ENCODE assay signal across 8 mouse cellular contexts in genomic region chr17:32951441-32951840, GRCm38 (mm10). TPM values are rescaled to one million over a fixed set of nuclear protein-coding genes. Genes with fewer than 3 reads are reported as not detected.
DNase-seq lines count a peak whose midpoint lies in the region; ATAC-seq and TF ChIP-seq lines count a peak whose summit lies in the region.

No protein-coding gene starts in this region.

- 28% methylated on average over 16 of the region's 16 CpGs for WGBS in heart, postnatal 0 days

- H3K27me3 ChIP-seq in heart, postnatal 0 days (ENCODE audit: control insufficient read depth, insufficient read depth, low read length): no peaks in the 10 kb centered on the region

- peak; percentile 78 for TF ChIP-seq CTCF in heart, postnatal 0 days (IDR thresholded peaks at IDR 0.05; ENCODE audit: low read depth)

- in situ Hi-C loops in ES-E14 (cut with MboI; ENCODE audit: low sequenced_read_pairs in 2 of 2, unreplicated experiment in 2 of 2): no loop called here

- H3K36me3 ChIP-seq in ES-E14 (ENCODE audit: control insufficient read depth, insufficient read depth, low read length, poor library complexity, severe bottlenecking): no peaks in the 10 kb centered on the region
- H3K36me3 ChIP-seq in heart, postnatal 0 days (replicated peaks; ENCODE audit: control insufficient read depth, insufficient read depth, low read length): no peaks in the 10 kb centered on the region

- no peaks in the 10 kb centered on the region for H3K9me3 ChIP-seq in ES-E14 (ENCODE audit: control insufficient read depth, insufficient read depth, low read depth, low read length)
- no peaks in the 10 kb centered on the region for H3K9me3 ChIP-seq in heart, postnatal 0 days (replicated peaks; ENCODE audit: control insufficient read depth, low read length)

- peaks cover 0 to 11% of the 10 kb centered on the region in 2 experiments; a peak in 2 of 4 replicates for H3K4me1 ChIP-seq in ES-E14 (ENCODE audit: control insufficient read depth in 2 of 2, insufficient read depth in 2 of 2, low read length in 2 of 2, poor library complexity in 1 of 2)
- H3K4me1 ChIP-seq in heart, postnatal 0 days (ENCODE audit: control insufficient read depth, insufficient read depth): peaks cover 13% of the 10 kb centered on the region

- H3K9ac ChIP-seq in ES-E14 (ENCODE audit: insufficient read depth, low read depth, low read length, poor library complexity, severe bottlenecking): 0 out of 2 replicates have a peak overlapping the region, but pooled peaks have one; percentile 45
- H3K9ac ChIP-seq in heart, postnatal 0 days (replicated peaks; ENCODE audit: low read depth, low read length): no peak overlapping the region

- no peak for ATAC-seq in heart, postnatal 0 days (ENCODE audit: insufficient read depth, low read depth)
- ATAC-seq in megakaryocyte, adult 5-6 weeks (ENCODE audit: poor library complexity, severe bottlenecking): peak; percentile 57

- peak; percentile 95 for DNase-seq in ES-E14 (ENCODE audit: low read depth, low spot score)
- peak; percentile 53 for DNase-seq in adrenal gland, adult 8-10 months
- DNase-seq in embryo, embryonic 11 days: peak; percentile 76
- DNase-seq in heart, postnatal 0 days (ENCODE audit: low spot score): peak; percentile 68
- DNase-seq in layer of hippocampus, postnatal 25 days (ENCODE audit: extremely low spot score in 1 of 2, low spot score in 1 of 2): peak; percentile 76 to 97
- DNase-seq in skeletal muscle tissue, adult 2 months (ENCODE audit: low read depth, low spot score): peak; percentile 21
- DNase-seq in yolk sac, embryonic 10.5 days (ENCODE audit: low spot score): peak; percentile 22

- peak overlapping the region; percentile 47 to 62 for H3K4me3 ChIP-seq in ES-E14 (ENCODE audit: insufficient read depth in 1 of 2, low read depth in 1 of 2, low read length in 2 of 2, poor library complexity in 1 of 2, severe bottlenecking in 1 of 2)
- no peak overlapping the region for H3K4me3 ChIP-seq in heart, postnatal 0 days (ENCODE audit: low read depth, low read length)

- TF ChIP-seq EP300 in heart, postnatal 0 days (IDR thresholded peaks at IDR 0.05; ENCODE audit: low read depth): no peak

- H3K4me2 ChIP-seq in heart, postnatal 0 days (ENCODE audit: low read depth, low read length): no peak overlapping the region

- no peak overlapping the region for H3K27ac ChIP-seq in ES-E14 (ENCODE audit: insufficient read depth, low read depth, low read length, poor library complexity, severe bottlenecking)
- H3K27ac ChIP-seq in heart, postnatal 0 days (ENCODE audit: low read depth): no peak overlapping the region

TF ChIP-seq in ES-E14, 5 proteins besides CTCF, POLR2A, EP300 and RAD21:
- TF ChIP-seq CHD2 (IDR thresholded peaks at IDR 0.05; ENCODE audit: low read depth, low read length) (no peak), ZNF384 (IDR thresholded peaks at IDR 0.05; ENCODE audit: low read depth, low read length) (no peak), HCFC1 (IDR thresholded peaks at IDR 0.05; ENCODE audit: borderline replicate concordance, insufficient read depth, low read length) (0 out of 2 replicates have a peak, but pooled peaks have one; percentile 24), MAFK (IDR thresholded peaks at IDR 0.05; ENCODE audit: insufficient read depth, low read depth, low read length) (peak; percentile 33; the same call in 1 of the 2 replicates), ZC3H11A (IDR thresholded peaks at IDR 0.05; ENCODE audit: borderline replicate concordance, low read depth, low read length) (peak; percentile 62; the same call in 1 of the 2 replicates)

RNA-seq across cellular contexts. Expression of gene Cyp4f13, which starts 4.2 kb away (rescaled TPM):
- 15.2 and 28.9 TPM in 2 replicates for total RNA-seq in ES-E14 (2012; rRNA removed)
- total RNA-seq in adrenal gland, adult 8-10 months (2022): 100 to 1,000 TPM in 2 of 4 experiments, 10 to 100 TPM in 2; 78.3 to 120 (median 96.1) TPM
- total RNA-seq in heart, postnatal 0 days (2014; rRNA removed; ENCODE audit: low replicate concordance): 4.8 and 27.1 TPM in 2 replicates
- 8.3 and 10.3 TPM in 2 replicates for polyA plus RNA-seq in heart, postnatal 0 days (2015; fragmentation: Nextera tagmentation; extraction: Ambion mirVana)
- total RNA-seq in layer of hippocampus, postnatal 25 days (2021): 10 to 100 TPM; 16.6 to 28.0 TPM
- 19.0 and 20.2 TPM in 2 replicates for total RNA-seq in megakaryocyte, adult 5-6 weeks (2015)
- total RNA-seq in megakaryocyte, adult 5-6 weeks (2017): 9.2 and 11.7 TPM in 2 replicates

RNA-seq across cellular contexts. Expression of gene Zfp472, which starts 14.2 kb away (rescaled TPM):
- total RNA-seq in ES-E14 (2012; rRNA removed): 7.0 and 9.0 TPM in 2 replicates
- total RNA-seq in adrenal gland, adult 8-10 months (2022): 1 to 10 TPM; 3.5 to 8.0 (median 5.7) TPM
- total RNA-seq in heart, postnatal 0 days (2014; rRNA removed; ENCODE audit: low replicate concordance): 3.5 and 4.9 TPM in 2 replicates
- 3.5 and 3.8 TPM in 2 replicates for polyA plus RNA-seq in heart, postnatal 0 days (2015; fragmentation: Nextera tagmentation; extraction: Ambion mirVana)
- 1 to 10 TPM; 3.4 to 4.9 TPM for total RNA-seq in layer of hippocampus, postnatal 25 days (2021)
- 16.7 and 20.0 TPM in 2 replicates for total RNA-seq in megakaryocyte, adult 5-6 weeks (2015)
- 14.0 and 22.5 TPM in 2 replicates for total RNA-seq in megakaryocyte, adult 5-6 weeks (2017)

RNA-seq across cellular contexts. Expression of gene Cyp4f14, which starts 34.3 kb away (rescaled TPM):
- total RNA-seq in ES-E14 (2012; rRNA removed): 0.32 and 0.58 TPM in 2 replicates
- total RNA-seq in adrenal gland, adult 8-10 months (2022): 10 to 100 TPM in 2 of 4 experiments, 1 to 10 TPM in 2; 5.4 to 28.6 (median 14.3) TPM
- total RNA-seq in heart, postnatal 0 days (2014; rRNA removed; ENCODE audit: low replicate concordance): not detected in 2 replicates
- polyA plus RNA-seq in heart, postnatal 0 days (2015; fragmentation: Nextera tagmentation; extraction: Ambion mirVana): not detected in 2 replicates
- total RNA-seq in layer of hippocampus, postnatal 25 days (2021): 1 to 10 TPM; 4.6 to 5.3 TPM
- total RNA-seq in megakaryocyte, adult 5-6 weeks (2015): not detected in 2 replicates
- not detected in 2 replicates for total RNA-seq in megakaryocyte, adult 5-6 weeks (2017)

RNA-seq across cellular contexts. Expression of gene Zfp952, which starts 41.5 kb away (rescaled TPM):
- 4.2 and 4.3 TPM in 2 replicates for total RNA-seq in ES-E14 (2012; rRNA removed)
- total RNA-seq in adrenal gland, adult 8-10 months (2022): 10 to 100 TPM in 2 of 4 experiments, 1 to 10 TPM in 2; 9.5 to 15.6 (median 12.6) TPM
- total RNA-seq in heart, postnatal 0 days (2014; rRNA removed; ENCODE audit: low replicate concordance): 1.7 and 2.7 TPM in 2 replicates
- polyA plus RNA-seq in heart, postnatal 0 days (2015; fragmentation: Nextera tagmentation; extraction: Ambion mirVana): 5.6 and 7.3 TPM in 2 replicates
- total RNA-seq in layer of hippocampus, postnatal 25 days (2021): 10 to 100 TPM; 17.2 to 17.8 TPM
- total RNA-seq in megakaryocyte, adult 5-6 weeks (2015): 5.2 and 7.2 TPM in 2 replicates
- total RNA-seq in megakaryocyte, adult 5-6 weeks (2017): 6.4 and 8.2 TPM in 2 replicates

RNA-seq across cellular contexts. Expression of gene Zfp870, which starts 60.0 kb away (rescaled TPM):
- 9.5 and 9.9 TPM in 2 replicates for total RNA-seq in ES-E14 (2012; rRNA removed)
- total RNA-seq in adrenal gland, adult 8-10 months (2022): 10 to 100 TPM in 3 of 4 experiments, 1 to 10 TPM in 1; 8.8 to 21.1 (median 12.5) TPM
- total RNA-seq in heart, postnatal 0 days (2014; rRNA removed; ENCODE audit: low replicate concordance): 2.4 and 5.0 TPM in 2 replicates
- 5.2 and 5.9 TPM in 2 replicates for polyA plus RNA-seq in heart, postnatal 0 days (2015; fragmentation: Nextera tagmentation; extraction: Ambion mirVana)
- 10 to 100 TPM in 1 of 2 experiments, 1 to 10 TPM in 1; 9.9 to 10.5 TPM for total RNA-seq in layer of hippocampus, postnatal 25 days (2021)
- total RNA-seq in megakaryocyte, adult 5-6 weeks (2015): 2.4 and 3.4 TPM in 2 replicates
- total RNA-seq in megakaryocyte, adult 5-6 weeks (2017): 2.1 and 2.9 TPM in 2 replicates

Comparison
In these comparisons a context has a peak if more than half of its experiments do, and no peak if none do; other contexts are left out.
1. DNase-seq: peak in every context shown above with its lines; median percentile 95 in ES-E14; 86 in layer of hippocampus, postnatal 25 days; 76 in embryo, embryonic 11 days; 68 in heart, postnatal 0 days; 53 in adrenal gland, adult 8-10 months; 22 in yolk sac, embryonic 10.5 days; 21 in skeletal muscle tissue, adult 2 months.